Mouse (Mus musculus) inflammation-experienced regulatory T-cells, adult 6 months (primary cell): Measurements from ENCODE around the gene Ggn. TPM values are rescaled to one million over a fixed set of nuclear protein-coding genes. Genes with fewer than 3 reads are reported as not detected.
"Not testable (repeated sequence)": the region's sequence is repeated elsewhere in the genome, so short reads cannot be mapped to it uniquely, and the experiment has no call there.

Experiments
- ATAC-seq: one replicate; pipeline ENCODE4 v1.8.0; 2017
- polyA plus RNA-seq, 3 experiments: library from polyadenylated mRNA; unstranded; fragments of 100-300 nt; shearing (Covaris generic); gene quantifications; one replicate each; pipeline ENCODE4 v1.2.1; 2017

Gene Ggn
- not detected for polyA plus RNA-seq

DNA sequence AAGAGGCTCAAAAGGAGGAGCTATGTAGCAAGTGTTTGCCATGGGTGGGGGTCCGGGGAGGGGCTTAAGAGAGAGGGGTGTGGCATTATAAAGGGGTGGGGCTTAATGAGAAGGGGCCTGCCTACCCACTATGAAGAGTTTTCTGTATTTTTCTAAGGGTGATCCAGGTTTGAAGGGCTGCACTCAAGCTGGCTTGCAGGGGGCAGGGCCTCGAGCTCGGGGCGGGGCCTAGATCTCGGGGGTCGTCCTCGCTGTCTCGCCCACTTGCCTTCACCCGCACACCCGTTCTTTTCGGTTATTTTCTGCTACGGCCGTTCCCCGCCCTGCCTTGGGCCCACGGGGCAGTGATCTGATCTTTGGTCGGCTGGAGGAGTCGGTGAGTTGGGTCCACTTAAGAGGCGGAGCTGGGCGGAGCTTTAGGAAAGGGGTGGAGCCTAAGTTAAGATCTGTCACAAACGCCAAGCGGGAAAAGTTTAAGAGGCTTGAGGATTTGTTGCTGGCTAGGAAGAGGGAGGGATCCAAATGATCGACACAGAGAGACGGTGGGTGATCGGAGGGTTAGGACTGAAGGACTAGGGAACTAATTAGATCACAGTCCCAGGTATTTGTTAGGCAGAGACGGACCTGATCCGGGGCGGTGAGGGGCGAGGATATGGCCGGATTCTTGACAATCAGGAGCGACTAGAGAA is at the start of gene Ggn, which contains the start of gene Spred3:
Gene Ggn, plus strand, starts transcription at position 145 of the 689 bp plus-strand sequence.
Gene Spred3, minus strand, starts transcription at position 346 of the 689 bp plus-strand sequence.
- no peak for ATAC-seq

DNA sequence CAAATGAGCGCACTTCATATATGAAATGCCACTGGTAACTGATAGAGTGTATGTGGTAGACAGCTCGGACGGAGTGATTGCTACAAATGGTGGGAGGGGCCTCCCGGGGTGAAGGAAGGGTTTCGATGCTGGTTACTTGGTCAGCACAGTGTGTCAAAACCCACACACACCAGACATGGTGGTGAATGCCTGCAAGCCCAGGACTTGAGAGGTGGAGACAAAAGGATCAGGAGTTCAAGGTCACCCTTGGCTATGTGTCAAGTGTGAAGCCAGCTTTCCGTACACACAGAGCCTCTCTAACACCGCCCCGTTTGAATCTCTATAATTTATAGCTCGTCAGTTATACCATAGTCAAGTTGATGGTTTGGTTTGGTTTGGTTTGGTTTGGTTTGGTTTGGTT is 47.2 kb upstream of the Ggn start:
- no peak for ATAC-seq

DNA sequence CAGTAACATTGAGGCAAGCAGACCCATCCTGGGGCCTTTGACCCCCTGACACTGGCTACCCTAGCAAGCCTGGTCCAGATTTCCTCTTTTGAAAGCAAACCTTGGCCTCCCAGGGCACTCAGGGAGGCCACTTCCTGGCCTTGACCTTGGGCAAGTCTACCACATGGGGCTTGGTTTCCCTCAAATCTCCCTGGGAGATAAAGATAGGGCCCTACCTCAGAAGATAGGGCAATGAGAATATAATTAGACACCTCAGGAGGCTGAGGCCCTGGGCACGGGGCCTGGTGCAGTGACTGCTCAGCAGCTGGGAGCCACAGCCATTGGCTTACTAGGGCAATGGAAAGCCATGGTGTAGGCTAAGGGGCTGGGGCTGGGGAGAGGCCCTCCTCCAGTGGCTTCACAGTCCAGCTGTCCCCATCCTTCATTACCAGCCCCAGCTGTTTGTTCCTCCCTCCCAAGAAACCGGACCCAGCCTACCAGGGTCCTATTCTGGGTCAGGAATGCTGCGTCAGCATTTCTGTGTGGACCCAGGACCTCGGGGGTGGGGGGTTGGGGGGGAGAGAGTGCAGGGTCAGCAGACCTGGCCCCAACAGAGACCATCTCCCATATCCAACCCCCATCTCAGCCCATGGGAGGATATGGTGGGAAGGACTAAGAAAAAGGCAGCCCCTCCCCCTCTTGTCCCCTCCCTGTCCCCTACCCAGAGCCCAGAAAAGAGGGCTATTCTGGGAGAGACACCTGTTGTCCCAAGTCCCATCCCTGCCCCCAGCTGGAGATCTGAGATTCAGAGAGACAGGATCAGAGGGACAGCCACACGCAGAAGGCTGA is 46.3 kb upstream of the Ggn start:
- no peak for ATAC-seq

DNA sequence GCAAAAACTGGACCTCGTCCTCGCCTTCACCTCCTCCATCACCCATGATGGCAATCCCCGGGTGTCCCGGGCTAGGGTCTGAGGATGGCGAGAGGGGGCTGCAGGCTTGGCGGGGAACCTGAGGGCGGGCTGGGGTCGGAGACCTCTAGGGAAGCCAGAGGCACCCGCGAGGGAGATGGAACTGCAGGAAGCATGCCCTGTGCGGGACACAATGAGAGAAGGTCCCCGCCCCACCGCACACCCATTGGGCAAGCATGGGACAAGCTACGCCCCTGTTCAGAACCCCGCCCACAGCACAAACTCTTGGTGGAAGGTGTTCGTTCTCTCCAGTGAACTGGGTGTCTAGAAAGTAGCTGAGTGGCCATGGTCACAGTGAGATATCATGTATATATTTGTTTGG is 45.0 kb upstream of the Ggn start, which contains the start of gene Ryr1:
Gene Ryr1, minus strand, starts transcription at position 210 of the 400 bp plus-strand sequence.
- no peak for ATAC-seq

DNA sequence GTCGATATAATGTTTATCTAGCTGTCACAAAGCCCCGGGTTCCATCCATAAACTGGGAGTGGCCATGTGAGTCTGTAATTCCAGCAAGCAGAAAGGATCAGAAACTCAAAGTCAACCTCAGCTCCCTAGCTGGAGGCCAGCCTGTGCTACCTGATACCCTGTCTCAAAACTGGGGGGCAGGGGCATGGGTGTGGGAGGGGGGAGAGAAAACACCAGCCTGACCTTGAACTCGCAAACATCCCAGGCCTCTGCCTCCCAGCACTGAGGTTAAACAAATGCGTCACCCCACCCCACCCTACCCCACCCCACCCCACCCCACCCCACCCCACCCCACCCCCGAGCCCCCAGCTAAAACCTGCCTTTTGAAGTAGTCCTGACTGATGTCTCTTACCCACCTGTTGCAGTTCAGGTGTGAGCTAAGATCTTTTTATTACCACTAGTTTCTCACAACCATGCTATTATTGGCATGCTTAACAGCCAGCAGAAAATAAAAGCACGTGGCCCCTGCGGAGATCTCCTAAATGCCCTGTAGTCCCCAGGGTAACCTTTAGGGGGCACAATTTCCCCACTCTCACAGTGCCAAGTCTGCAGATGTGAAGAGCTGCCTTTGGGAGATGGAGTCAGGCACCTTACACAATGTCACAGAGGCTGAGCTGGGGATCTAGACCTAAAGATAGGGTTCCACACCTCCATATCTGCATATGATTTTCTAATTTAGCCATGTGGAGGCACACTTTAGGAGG is 43.7 kb upstream of the Ggn start:
- ATAC-seq, result peak; percentile 67

DNA sequence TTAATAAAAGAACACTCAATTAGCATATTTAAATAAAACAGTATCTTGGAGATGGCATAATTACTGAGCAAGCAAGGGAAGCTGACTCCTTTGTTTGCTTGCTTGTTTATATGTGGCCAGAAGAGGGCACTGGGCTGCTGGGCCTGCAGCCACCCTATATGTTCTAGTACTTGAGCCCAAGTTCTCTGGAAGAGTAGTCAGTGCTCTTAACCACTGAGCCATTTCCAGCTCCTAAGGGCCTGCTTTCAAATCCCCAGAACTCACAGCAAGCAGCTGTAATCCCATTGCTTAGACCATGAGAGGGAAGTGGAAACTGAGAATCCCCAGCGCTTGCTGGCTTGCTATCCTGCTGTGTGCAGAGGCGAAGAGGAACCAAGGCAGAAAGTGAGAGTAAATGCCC is 41.3 kb upstream of the Ggn start:
- ATAC-seq, result no peak

DNA sequence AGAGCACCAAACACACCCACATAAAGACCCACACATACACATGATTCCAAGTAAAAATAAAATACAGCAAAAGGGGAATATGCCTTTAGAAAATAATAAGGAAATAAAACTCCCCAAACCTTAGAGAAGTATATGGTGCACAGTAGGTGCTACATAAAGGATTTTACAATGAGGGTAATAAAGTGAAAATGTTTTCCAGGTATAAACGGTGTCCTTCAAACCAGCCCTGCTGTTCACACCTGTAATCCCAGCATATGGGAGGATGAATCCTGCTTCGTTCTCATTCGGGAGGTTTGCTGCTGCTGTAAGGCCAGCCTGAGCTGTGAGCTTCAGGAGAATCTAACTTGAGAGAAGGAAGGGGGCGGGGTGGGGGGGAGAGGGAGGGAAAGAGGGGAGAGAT is 35.8 kb upstream of the Ggn start:
- ATAC-seq, result no peak

DNA sequence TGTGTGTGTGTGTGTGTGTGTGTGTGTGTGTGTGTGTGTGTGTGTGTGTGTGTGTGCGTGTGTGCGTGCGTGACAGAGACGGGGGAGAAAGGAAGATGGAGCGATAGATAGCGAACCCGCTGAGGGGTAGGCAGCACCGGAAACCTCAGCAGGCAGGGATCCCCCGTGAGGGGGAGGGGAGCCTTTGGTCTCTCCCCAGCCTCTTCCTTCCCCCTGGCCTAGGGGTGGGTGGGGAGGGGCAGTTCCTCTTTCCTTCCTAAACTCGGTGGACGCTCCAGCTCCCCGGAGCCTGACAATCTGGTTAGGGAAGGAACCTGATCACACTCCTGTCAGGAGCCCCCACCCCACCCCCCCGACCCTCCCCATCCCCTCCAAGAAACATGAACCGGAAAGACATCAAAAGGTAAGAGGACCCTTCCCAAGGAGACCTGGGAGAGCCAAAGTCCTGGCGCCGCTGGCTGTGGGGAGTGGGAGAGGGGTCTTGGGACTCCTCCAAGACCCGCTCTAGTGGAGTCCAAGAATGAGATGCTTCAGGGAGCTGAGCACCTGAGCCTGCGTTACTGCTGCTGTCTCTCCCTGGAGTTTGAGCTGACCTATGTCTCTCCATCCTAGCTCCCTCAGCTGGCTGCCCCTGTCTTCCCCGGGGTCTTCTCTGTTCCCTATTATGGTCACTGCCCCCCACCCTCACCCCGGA is 35.2 kb upstream of the Ggn start, which contains the start of gene Rasgrp4:
Gene Rasgrp4, plus strand, starts transcription at position 159 of the 694 bp plus-strand sequence.
- ATAC-seq, result peak; percentile 100

DNA sequence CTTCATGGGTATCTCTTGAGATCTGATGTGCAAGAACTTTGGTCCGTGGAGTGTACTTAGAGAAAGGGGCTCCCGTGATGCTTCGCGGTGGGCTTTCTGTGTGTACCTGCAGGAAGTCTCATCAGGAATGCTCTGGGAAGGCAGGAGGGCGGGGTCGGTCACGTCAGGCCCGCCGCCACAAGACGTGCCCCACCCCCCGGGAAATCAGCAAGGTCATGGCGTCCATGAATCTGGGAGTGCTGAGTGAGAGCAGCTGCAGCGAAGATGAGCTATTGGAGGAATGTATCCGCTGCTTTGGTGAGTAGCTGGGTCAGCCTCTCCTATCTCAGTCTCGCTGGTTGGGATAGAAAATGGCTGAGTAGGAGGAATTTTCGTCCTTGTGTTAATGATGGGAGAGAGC is 32.6 kb upstream of the Ggn start:
- no peak for ATAC-seq

DNA sequence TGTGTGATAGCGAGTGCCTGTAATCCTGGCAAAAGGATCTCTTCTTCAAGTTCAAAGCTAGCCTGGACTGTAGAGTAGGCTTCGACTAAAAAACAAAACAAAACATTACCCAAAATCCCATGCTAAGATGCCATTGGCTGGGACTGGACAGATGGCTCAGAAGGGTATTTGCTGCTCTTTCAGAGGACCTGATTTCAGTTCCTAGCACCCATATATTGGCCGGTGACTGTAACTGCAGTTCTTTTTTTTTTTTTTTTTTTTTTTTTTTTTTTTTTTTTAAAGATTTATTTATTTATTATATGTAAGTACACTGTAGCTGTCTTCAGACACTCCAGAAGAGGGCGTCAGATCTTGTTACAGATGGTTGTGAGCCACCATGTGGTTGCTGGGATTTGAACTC is 30.8 kb upstream of the Ggn start:
- ATAC-seq, result not testable (repeated sequence)

DNA sequence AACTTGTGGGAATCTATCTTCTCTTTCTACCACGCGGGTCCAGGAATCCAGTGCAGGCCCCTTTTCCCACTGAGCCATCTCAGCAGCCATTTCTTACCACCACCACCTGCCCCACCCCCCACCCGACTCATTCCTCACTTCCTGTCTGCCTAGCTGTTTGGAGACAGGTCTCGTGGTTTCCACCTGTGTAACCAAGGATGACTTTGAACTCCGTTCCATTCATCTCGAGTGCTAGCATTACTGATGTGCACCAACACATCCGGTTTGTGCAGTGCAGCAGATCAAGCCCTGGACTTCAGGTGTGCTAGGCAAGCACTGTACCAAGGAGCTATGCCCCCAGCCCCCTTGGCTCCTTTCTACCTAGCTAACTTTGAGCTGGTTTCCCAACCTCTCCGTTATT is 28.6 kb upstream of the Ggn start:
- peak; percentile 92 for ATAC-seq

DNA sequence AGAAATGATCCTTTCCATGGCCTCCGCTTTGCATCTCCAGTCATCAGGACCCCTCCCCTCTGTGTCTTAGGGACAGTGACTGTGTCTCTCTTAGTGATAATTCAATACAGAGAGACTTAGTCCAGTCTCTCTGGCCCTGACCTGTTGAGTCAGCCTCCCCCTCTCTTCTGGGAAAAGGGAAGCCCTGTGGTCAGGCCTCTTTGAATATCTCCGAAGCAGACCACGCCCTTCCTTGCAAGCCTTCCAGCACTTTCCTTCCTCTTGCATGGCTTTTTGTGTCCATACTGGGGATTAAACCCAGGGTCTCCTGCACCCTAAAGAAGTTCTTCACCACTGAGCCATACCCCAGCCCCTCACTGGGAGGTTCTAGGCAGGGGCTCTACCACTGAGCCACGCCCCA is 26.0 kb upstream of the Ggn start:
- ATAC-seq, result no peak

DNA sequence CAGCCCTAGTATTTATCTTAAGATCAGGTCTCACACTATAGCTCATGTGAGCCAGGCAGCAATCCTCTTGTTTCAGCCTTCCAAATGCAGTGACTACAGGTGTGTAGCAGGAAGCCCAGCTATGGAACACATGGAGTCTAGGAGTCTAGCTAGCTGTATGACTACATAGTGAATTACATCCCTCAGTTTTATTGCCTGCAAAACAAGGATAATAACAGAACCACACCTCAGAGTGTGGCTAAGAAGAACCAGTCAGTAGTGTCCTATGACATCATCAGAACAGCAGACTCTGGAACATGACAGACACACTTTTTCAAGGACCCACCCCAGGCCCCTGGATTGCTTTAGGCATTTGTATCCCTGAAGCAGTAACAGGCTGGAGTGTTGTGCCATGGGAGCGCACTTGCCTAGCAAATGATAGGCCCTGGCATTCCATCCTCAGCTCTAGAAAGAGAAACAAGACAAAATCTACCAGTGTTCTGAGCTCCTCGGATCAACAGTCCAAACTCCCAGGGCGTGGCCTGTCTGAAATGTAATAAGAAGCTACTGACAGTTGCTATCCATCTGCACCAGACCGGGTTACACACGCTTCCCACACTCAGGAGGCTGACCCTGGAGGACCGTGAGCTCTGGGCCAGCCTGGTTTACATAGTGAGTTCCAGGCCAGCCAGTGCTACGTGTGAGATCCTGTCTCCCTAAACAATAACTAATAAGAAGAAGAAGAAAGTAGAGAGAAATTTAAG is 23.2 kb upstream of the Ggn start:
- ATAC-seq, result no peak

DNA sequence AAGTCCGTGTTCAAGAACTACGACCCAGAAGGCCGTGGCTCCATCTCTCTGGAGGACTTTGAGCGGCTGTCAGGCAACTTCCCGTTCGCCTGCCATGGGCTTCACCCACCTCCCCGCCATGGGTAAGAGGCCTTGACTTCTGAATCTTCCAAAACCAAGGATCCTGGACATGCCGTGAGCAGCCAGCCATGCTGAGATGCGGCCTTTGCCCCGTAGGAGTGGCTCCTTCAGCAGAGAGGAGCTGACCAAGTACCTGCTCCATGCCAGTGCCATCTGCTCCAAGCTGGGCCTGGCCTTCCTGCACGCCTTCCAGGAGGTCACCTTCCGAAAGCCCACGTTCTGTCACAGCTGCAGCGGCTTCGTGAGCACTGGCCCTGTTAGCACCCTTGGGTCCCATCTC is 21.2 kb upstream of the Ggn start:
- ATAC-seq, result no peak

DNA sequence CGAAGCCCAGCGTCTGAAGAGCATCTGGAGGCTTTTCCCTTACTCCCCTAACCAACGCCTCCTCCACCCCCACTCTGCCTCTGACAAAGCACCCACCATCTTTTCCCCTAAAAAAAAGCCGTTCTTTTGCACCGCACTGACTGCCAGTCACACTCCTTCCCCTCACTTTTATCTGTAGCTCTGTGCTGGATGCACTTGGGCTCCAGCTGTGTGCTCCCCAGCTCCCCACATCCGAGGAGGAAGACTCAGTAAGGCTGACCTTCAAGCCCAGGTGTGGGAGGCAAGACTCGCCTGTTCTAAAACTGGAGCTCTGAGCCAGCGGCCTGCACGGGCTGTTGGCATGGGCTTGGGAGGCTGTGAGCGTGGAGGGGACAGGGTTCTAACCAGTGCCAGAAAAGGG is 18.5 kb upstream of the Ggn start:
- no peak for ATAC-seq

DNA sequence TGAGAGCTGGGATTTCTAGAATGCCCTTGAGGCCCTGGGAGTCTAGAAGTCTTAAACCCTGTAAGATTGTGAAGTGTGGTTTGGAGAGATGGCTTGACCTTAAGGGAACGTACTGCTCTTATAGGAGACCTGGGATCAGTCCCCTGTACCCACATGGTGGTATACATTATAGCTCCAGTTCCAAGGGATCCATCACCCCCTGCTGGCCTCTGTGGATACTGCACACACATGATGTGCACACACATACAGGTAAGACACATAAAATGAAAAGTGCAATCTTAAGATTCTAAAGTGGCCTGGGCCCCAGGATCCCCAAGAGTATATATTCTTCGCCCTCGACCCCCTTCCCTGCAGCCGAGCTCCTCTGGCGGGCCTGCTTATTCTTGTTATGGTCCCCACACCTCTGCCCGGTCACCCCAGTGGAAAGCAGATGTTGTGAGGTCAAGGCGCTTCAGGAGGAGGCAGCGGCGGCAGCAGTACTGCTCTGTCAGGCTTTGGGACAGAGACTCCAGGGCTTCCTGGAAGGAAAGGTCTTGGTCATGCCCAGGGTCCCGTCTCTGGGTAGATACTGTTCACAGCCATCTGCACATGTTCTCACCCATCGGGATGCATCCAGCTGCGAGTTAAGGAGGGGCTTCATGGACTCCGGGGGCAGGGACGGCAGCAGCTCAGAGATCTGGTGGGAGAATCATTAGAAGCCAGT is 15.8 kb upstream of the Ggn start:
- ATAC-seq, result no peak

DNA sequence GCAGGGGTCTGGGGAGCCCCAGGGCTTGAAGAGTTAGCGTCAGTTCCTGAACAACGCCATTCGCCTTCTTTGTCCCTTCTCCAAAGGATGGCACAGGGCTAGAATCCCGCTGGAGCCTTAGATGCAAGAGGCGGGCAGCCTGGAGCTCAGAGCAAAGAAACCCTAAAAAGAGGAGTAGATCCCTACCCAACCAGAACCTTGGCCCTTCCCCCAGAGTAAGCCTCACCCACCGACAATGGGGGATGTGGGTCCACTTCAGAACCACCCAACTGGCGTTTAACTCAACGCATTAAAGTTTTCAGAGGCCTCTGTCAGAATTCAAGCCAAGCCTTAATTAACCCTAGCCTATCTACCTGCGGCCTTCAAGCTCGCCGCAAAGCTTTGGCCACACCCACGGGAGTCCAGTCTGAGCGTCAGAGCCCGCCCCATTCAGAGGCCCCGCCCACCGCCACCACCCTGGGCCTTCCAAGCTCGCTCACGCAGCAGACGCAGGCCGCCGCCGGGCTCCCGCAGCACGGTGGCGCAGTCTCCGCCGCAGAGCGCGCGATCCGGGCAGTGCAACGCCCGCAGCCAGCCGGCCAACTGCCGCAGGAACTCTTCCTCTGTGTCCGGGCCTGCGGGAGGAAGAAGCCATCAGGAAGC is 14.7 kb upstream of the Ggn start:
- ATAC-seq, result peak; percentile 67

DNA sequence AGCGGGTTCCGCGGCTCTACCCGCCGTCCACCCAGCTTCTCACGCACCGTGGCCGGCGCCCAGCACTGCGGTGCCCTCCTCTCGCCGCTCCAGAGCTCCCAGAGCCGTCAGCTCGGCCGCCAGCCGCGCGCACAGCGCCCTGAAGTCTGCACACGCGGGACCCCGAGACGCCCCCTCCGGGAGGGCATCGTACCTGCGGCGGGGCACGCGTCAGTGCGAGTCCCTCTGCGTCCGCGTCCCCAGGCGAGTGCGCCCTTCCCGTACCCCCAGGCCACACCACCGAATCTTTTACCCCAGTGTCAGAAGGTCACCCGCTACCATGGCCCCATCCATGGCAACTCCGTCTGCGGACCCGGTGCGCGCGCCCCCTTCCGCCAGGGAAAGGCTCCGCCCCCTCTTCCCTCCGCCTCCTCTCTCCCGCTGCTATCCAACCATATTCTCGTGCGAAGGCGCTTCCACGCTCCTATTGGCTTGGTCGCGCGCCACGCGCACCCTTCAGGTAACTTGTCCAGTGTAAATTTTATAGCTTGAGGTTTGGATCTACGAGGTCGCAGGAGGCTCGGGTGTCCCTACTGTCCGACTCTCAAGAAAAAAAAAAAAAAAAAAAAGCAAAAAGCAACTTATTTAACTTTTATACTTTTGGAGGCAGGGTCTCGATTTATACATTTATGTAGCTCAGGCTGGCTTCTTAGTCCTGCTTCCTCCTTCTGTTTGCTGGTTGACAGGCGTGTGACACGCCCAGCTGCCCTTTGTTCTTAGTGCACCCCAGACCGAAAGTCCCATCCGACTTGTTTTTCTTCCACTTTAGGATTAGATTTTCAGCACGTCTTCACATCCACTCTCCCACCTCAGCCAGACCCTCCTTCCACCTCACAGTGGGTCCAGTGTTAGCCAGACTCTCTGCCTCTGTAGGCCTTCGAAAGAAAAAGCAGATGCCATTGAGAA is 13.9 kb upstream of the Ggn start, which contains the start of gene Fam98c:
Gene Fam98c, minus strand, starts transcription at position 397 of the 945 bp plus-strand sequence.
- ATAC-seq, result peak; percentile 93

DNA sequence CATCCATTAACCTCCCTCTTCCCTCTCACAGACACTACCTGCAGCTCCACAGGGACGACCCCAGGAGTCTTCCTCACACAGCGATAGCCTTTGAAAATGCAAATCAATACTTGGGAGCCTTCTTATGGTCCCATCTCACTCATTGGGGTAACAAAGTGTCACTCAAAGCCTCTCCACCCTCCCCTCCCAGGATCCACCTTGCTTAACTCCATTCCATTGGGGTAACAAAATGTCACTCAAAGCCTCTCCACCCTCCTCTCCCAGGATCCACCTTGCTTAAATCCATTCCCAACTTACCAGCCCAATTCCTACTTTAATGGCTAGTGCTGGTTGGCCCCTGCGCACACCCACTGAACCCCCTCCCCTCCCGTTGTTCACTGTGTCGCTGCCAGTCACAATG is 11.7 kb upstream of the Ggn start:
- no peak for ATAC-seq
